ENCODE assay signal across 24 mouse cellular contexts in the genomic region with DNA sequence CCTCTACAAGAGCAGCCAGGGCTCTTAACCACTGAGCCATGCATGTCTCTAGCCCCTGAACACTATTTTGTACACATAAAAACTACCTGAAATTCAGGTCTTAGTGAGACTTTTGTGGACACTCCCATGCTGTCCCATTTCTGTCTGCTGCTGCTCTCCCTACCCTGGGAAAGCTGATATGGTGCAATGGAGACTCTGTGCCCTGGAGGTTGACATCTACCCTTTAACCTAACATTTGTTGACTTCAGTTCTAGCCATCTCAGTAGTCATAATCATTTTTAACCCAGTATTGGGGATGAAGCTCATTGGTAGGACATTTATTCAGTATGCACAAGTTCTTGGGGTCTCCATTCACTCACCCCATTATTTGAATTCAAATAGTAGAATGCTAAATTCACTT.
"Had no signal": no experiment of that assay in that cellular context is flagged by ENCODE, and none has a peak within 500 bp of the region (broad histone marks: within the 10 kb centered on the region; RNA-seq: fewer than 3 reads in every experiment).

No protein-coding gene starts in this region.

- ATAC-seq: forebrain, embryonic 16.5 days; hindbrain, embryonic 16.5 days; inflammation-experienced regulatory T-cells, adult 6 months; intestine, embryonic 15.5 days; intestine, postnatal 0 days had no signal

- H3K27ac ChIP-seq: hindbrain, embryonic 10.5 days; hindbrain, embryonic 12.5 days; hindbrain, embryonic 14.5 days; intestine, embryonic 15.5 days; limb, embryonic 10.5 days; limb, embryonic 12.5 days; liver, embryonic 13.5 days; liver, embryonic 15.5 days had no signal

- H3K4me3 ChIP-seq: heart, embryonic 12.5 days; hindbrain, embryonic 10.5 days; hindbrain, embryonic 12.5 days; intestine, embryonic 15.5 days; limb, embryonic 10.5 days; limb, embryonic 12.5 days; liver, embryonic 13.5 days; liver, embryonic 15.5 days had no signal

- H3K36me3 ChIP-seq: heart, embryonic 12.5 days; hindbrain, embryonic 10.5 days; hindbrain, embryonic 12.5 days; intestine, embryonic 15.5 days; limb, embryonic 10.5 days; limb, embryonic 12.5 days; liver, embryonic 13.5 days; liver, embryonic 15.5 days had no signal

- H3K9me3 ChIP-seq: heart, embryonic 12.5 days; hindbrain, embryonic 10.5 days; hindbrain, embryonic 12.5 days; intestine, embryonic 15.5 days; limb, embryonic 10.5 days; limb, embryonic 12.5 days; liver, embryonic 13.5 days; liver, embryonic 15.5 days had no signal

- H3K27me3 ChIP-seq: heart, embryonic 12.5 days; intestine, embryonic 15.5 days had no signal

- H3K4me2 ChIP-seq: heart, embryonic 12.5 days; hindbrain, embryonic 12.5 days; hindbrain, embryonic 14.5 days; intestine, embryonic 15.5 days; limb, embryonic 12.5 days; liver, embryonic 13.5 days; liver, embryonic 15.5 days had no signal

- DNase-seq: gastrocnemius, postnatal 10 days; gastrocnemius, postnatal 25 days; heart, adult 18-20 months; heart, postnatal 10 days; heart, postnatal 4 days; kidney, adult 18-20 months; kidney, adult 8-10 months; kidney, postnatal 10 days; kidney, postnatal 25 days; layer of hippocampus, adult 9-11 months; layer of hippocampus, postnatal 36 days; liver, embryonic 13.5 days had no signal

- H3K9ac ChIP-seq: heart, embryonic 12.5 days; hindbrain, embryonic 12.5 days; hindbrain, embryonic 14.5 days; intestine, embryonic 15.5 days; limb, embryonic 12.5 days; liver, embryonic 13.5 days; liver, embryonic 15.5 days had no signal
